Mouse (Mus musculus) layer of hippocampus, postnatal 10 days (tissue): ENCODE results near the gene Tomm34. TPM values are rescaled to one million over a fixed set of nuclear protein-coding genes. Genes with fewer than 3 reads are reported as not detected.
A peak's percentile ranks its signal among the peaks of the same experiment; 100 is the strongest.
"Not testable (repeated sequence)": the region's sequence is repeated elsewhere in the genome, so short reads cannot be mapped to it uniquely, and the experiment has no call there.

ENCODE experiments used
- DNase-seq, 2 experiments: peaks; one replicate each; pipeline ENCODE4 v3.0.0; 2021; ENCODE audit warnings: low spot score in 2 of 2
- total RNA-seq, 2 experiments: library from RNA; stranded (reverse); gene quantifications; 2 replicates each; pipeline ENCODE4 v1.2.3; 2021

Tomm34 gene
- total RNA-seq, 2 experiments from 2014 or later = 41.8 to 43.6 TPM

GRCm38 (mm10) chr2:164077875-164078274 is 6.9 kb upstream of the Tomm34 start:
- DNase-seq = no peak

GRCm38 (mm10) chr2:164076874-164077425 is 6.0 kb upstream of the Tomm34 start:
- no peak for DNase-seq

- no peak for DNase-seq
These were observed 4.1 kb upstream of the Tomm34 start for GRCm38 (mm10) chr2:164075088-164075487.

GRCm38 (mm10) chr2:164073918-164074578 is 3.1 kb upstream of the Tomm34 start:
- DNase-seq = peak; percentile 98

- no peak for DNase-seq
These were observed 2.2 kb upstream of the Tomm34 start for GRCm38 (mm10) chr2:164073120-164073519.

- no peak for DNase-seq
These were observed 1.1 kb upstream of the Tomm34 start for GRCm38 (mm10) chr2:164072109-164072508.

- DNase-seq = not testable (repeated sequence)
These were observed 460 bp upstream of the Tomm34 start for GRCm38 (mm10) chr2:164071437-164071820.

GRCm38 (mm10) chr2:164070142-164070764 is 716 bp downstream of the Tomm34 start, which contains the start of gene Stk4:
Stk4 (plus strand) TSS chr2:164070322.
- no peak for DNase-seq

- DNase-seq = no peak
These were observed 11.2 kb downstream of the Tomm34 start for GRCm38 (mm10) chr2:164059634-164060235.

GRCm38 (mm10) chr2:164054671-164055070 is 16.3 kb downstream of the Tomm34 start:
- no peak for DNase-seq

- no peak for DNase-seq
These were observed 17.2 kb downstream of the Tomm34 start for GRCm38 (mm10) chr2:164053767-164054166.

- DNase-seq = no peak
These were observed 23.7 kb downstream of the Tomm34 start for GRCm38 (mm10) chr2:164047197-164047690.

GRCm38 (mm10) chr2:164041523-164041922 is 29.4 kb downstream of the Tomm34 start:
- DNase-seq = no peak

- no peak for DNase-seq
These were observed 30.0 kb downstream of the Tomm34 start for GRCm38 (mm10) chr2:164040949-164041348.

- no peak for DNase-seq
These were observed 32.5 kb downstream of the Tomm34 start for GRCm38 (mm10) chr2:164038407-164039028.

GRCm38 (mm10) chr2:164036520-164037019 is 34.4 kb downstream of the Tomm34 start:
- no peak for DNase-seq

GRCm38 (mm10) chr2:164032973-164033372 is 38.0 kb downstream of the Tomm34 start:
- no peak for DNase-seq

- no peak for DNase-seq
These were observed 39.8 kb downstream of the Tomm34 start for GRCm38 (mm10) chr2:164031147-164031546.

- DNase-seq = no peak
These were observed 45.8 kb downstream of the Tomm34 start, which contains the start of gene Pabpc1l for GRCm38 (mm10) chr2:164025150-164025549. Pabpc1l (plus strand) TSS chr2:164025450.

GRCm38 (mm10) chr2:164022104-164022503 is 48.9 kb downstream of the Tomm34 start:
- no peak for DNase-seq

- DNase-seq = no peak
These were observed 51.0 kb downstream of the Tomm34 start for GRCm38 (mm10) chr2:164019943-164020342.
